Mouse (Mus musculus): ENCODE measurements around the gene Cdk14.

DNA sequence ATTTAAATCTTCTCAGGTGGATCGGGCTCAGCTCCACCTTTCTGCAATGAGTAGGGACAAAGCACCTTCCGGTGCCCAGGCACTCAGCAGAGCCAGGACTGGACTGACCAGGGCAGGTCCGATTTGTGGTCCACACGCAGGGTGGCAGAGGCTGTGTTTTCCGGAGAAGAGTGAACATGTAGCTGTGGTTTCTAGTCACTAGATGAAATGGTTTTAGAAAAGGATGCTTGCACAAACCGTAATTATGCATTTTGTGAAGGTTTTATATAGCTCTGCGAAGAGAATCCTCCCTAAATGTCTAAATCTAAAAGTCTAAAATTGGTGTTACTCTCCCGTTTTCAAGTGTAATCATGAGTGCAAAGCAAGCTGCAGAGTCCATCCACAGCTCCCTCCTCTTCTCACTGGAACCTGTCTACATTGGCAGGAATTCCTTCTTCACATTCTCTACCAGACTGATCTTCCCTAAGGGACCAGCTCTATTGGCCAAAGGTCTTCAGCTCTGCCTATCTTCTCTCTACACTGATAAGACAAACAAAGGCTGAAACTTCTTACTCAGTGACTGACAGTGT lies 116.9 kb downstream of the Cdk14 start:
- TF ChIP-seq CTCF (IDR thresholded peaks at IDR 0.05) (no peak), EP300 (IDR thresholded peaks at IDR 0.05) (no peak)
